Mouse (Mus musculus) thymus, adult 2 months (tissue): ENCODE measurements around the gene Spdef.

Experiments used
- CTCF ChIP-seq: fragments of 200-500 bp; IDR thresholded peaks from 2 replicates; pipeline ENCODE4 v1.5.1; 2012; ENCODE audit warnings: mild to moderate bottlenecking, control low read depth, low read length, moderate library complexity, borderline replicate concordance; ENCODE audit not compliant: control insufficient read depth, poor library complexity, insufficient read depth; ENCODE audit errors: extremely low read depth
- POLR2A ChIP-seq: fragments of 200-500 bp; IDR thresholded peaks from 2 replicates; pipeline ENCODE4 v1.6.1; 2012; ENCODE audit warnings: mild to moderate bottlenecking, low read length, control low read depth, moderate library complexity; ENCODE audit not compliant: control insufficient read depth, poor library complexity, insufficient read depth; ENCODE audit errors: extremely low read depth

GRCm38 (mm10) chr17:27725011-27725410 is 3.7 kb downstream of the Spdef start:
- TF ChIP-seq CTCF = no peak
- TF ChIP-seq POLR2A = no peak
